Mouse (Mus musculus): ENCODE data around the gene Iffo1.
A peak's percentile ranks its signal among the peaks of the same experiment; 100 is the strongest.
"Not testable (repeated sequence)": the region's sequence is repeated elsewhere in the genome, so short reads cannot be mapped to it uniquely, and the experiment has no call there.

The Iffo1 gene

DNA sequence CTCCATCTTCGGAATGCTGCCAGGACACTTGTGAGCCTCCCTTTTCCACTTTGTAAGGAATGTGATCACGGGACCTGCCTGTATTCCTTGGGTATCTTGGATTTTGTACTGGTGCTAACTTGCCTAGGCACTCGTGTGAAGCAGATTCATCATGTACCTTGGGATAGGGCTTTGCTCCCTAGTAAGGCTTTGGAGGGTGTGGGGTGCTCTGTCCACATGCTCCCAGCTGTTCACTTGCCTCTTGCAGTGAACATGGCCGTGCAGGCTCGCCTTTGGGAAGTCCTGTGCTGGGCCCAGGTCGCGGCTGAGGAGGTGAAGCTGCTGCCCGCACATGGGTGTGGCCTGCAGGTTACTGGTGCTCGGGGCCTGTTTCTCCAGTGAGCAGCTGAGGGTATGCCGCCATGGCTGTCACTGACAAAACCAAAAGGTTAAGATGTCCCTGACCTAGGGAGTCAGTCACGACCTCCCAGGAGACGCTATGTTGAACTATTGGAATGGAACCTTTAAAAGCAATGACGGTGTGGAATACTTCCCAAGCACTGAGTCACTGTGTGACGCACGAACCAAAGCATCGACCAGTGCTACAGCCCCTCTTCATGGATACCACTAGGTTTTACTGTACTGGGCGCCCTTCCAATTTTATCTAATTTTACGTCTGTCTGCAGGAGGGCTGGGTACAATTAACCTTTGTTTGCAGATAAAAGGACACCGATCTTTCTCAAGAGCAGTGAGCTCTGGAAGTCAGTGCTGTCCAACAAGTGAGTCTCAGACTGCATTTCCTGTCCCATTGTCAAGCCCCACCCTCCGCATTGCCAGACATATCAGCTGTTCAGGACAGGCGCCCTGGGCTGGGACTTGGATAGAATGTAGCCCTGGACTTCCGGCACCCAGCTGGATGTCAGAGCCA is 16.1 kb downstream of the Iffo1 start:
- peak; percentile 90 for DNase-seq (ENCODE audit: inconsistent ontology term)

DNA sequence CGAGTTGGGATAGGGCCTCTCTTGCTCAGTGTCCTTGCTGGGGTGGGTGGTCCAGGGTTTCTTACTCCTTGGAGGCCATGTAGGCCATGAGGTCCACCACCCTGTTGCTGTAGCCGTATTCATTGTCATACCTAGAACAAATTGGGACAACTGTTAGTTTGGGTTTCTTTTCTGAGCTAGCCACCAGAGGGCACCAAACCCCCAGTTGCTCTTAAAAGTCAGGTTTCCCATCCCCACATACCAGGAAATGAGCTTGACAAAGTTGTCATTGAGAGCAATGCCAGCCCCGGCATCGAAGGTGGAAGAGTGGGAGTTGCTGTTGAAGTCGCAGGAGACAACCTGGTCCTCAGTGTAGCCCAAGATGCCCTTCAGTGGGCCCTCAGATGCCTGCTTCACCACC is 16.9 kb downstream of the Iffo1 start:
- DNase-seq (ENCODE audit: inconsistent ontology term): peak; percentile 75

DNA sequence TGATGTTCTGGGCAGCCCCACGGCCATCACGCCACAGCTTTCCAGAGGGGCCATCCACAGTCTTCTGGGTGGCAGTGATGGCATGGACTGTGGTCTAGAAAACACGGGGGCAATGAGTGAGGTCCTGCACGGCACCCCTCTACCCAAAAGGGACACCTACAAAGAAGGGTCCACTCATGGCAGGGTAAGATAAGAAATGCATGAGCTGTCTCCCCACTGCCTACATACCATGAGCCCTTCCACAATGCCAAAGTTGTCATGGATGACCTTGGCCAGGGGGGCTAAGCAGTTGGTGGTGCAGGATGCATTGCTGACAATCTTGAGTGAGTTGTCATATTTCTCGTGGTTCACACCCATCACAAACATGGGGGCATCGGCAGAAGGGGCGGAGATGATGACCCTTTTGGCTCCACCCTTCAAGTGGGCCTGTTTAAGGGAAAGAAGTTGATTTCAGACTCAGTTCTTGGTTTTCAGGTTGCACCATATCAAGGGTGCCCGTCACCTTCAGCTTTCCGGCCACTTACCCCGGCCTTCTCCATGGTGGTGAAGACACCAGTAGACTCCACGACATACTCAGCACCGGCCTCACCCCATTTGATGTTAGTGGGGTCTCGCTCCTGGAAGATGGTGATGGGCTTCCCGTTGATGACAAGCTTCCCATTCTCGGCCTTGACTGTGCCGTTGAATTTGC is 17.7 kb downstream of the Iffo1 start:
- not testable (repeated sequence) for DNase-seq (ENCODE audit: inconsistent ontology term)

DNA sequence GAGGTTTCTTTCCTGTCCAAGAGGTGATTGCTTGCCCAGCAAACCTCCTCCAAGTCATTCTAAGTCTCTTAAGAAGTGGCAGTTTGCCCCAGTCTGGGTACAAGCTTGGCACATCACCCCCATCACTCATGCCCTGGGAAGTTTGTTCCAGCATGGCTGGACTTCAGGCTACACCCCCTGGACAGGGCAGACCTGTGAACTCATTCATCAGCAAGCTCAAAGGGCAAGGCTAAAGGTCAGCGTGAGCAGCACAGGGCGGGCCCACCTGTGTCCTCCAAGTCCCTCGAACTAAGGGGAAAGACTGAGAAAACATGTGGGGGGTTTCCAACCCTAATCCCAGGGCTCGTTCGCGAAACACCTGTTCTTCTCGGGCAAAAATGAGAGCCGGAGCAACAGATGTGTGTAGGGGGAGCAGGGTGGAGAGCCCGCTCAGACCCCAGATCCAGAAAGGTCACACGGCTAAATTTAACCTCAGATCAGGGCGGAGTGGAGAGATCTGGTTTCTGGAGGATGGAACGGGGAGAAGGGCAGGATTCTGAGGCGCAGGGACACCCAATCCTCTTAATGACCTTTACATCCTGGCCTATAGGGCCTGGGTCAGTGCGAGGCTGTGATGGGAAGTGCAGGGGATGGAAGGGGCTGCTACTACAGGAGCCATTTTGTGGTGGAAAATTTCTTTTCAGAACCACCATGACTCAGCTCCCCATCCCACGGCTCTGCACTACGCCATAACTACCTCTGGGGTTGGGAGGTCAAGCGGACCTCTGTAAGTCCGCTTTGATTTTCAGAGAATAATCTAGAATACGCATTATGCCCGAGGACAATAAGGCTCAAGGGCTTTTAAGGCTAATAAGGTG is 19.0 kb downstream of the Iffo1 start:
- no peak for DNase-seq (ENCODE audit: inconsistent ontology term)

DNA sequence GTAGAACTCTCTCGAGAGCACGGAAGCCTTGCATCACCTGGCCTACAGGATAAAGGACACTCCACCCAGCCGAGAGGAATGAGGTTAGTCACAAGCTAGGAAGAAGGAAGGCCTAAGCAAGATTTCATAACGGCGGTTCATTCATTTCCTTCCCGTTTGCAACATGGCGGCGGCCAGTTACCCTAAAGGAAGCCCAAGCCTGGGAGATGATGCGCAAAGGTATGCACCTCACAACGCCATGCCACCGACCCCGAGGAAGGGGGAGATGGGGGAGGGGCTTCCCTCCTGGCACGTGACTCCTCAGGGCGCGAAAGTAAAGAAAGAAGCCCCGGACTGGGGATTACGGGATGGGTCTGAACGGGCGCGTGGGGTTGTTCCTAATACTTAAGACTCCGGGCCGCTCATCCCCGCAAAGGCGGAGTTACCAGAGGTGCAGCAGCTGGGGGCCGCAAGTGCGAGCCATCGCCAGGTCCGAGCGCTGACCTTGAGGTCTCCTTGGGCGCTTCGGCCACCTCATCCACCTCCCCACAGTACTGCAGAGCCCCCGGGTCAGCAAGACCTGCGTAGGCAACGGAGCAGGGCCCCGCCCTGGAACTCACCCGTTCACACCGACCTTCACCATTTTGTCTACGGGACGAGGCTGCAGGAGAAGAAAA is 19.8 kb downstream of the Iffo1 start:
- DNase-seq (ENCODE audit: inconsistent ontology term): peak; percentile 87

DNA sequence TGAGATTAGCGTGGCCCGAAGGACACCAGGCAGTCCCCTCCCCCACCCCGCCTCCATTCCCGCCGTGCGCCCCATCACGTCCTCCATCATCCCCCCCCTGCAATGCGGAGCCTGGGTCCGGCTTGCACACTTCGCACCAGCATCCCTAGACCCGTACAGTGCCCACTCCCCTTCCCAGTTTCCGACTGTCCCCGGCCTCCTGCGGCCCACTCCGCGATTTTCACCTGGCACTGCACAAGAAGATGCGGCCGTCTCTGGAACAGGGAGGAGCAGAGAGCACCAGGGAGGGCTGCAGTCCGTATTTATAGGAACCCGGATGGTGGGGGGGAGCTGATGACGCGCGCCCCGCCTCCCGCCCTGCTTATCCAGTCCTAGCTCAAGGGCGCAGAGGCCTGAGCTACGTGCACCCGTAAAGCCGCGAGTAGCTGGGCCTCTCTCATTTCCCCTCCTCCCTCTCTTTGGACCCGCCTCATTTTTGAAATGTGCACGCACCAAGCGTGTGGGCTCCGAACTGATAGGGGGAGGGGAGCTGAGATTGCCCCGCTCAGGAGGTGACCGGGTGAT is 20.4 kb downstream of the Iffo1 start:
- DNase-seq (ENCODE audit: inconsistent ontology term): peak; percentile 99

DNA sequence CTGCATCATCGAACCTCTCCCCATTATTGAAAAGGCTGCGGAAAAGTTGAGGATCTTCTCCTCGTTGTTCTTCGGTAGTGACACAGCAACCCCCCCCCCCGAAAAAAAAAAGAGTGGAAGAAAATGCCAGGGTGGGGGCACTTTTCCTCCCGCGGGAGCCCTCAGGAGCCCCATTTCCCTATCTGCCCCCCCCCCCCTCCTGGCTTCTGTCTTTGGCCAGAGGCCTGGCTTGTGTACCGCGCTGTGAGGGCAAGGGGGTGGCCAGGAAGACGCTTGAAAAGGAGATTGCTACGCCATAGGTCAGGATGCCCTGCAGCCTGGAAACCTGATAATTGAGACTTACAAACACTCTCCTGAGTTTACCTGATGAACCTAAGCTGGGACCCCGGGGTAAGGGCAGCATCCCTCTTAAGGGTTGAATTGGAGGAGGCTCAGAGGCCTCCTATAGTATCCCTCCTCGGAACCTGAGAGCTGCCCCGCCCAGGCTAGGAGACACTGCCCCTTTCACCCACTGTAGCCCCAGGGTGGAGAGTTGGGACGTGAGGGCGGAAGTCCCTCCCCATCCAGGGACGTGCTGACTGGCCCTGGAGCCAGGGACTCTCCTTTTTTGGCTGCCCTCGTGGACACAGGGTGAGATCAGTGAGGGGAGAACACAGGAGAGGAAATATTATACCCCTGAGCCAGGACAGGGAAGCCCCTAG is 21.2 kb downstream of the Iffo1 start, which contains the start of gene Gapdh:
Gene Gapdh, minus strand, starts transcription at position 417 of the 701 bp plus-strand sequence.
- peak; percentile 97 for DNase-seq (ENCODE audit: inconsistent ontology term)

DNA sequence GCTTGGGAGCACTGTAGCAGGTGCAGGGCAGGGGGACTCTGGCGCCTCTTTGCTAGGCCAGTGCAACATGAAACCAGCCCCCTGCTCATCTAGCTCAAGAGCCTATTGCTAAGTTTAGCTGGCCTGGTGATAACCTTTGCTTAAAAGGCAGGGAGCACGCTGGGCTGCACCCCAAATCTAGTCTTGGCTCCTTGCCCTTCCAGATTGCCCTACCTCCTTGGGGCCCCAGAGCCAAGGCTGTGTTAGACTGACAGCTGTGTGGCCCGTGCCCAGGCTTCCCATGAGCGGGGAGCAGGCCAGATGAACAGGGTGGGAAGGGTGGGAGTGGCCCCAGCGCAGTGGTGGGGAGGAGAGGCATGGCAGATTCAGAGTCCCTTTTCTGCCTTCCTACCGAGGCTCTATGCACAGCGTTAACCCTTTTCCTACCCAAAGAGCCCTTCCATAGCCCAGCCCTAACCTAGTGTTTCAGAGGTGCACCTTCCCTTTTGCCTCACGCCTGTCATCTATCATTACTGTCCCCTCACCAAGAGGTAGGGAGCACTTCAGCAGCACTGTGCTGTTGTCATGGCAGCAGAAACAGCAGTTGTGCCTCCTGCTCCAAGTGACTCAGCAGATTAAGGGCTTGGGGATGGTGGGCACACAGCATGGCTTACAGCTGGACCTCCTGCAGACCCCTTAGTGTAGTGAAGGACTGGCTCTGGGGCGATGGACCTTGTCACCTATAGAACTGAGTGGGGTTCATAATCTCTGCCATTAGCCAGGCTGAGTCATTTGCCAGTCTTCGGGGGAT is 22.0 kb downstream of the Iffo1 start:
- peak; percentile 59 for DNase-seq (ENCODE audit: inconsistent ontology term)

DNA sequence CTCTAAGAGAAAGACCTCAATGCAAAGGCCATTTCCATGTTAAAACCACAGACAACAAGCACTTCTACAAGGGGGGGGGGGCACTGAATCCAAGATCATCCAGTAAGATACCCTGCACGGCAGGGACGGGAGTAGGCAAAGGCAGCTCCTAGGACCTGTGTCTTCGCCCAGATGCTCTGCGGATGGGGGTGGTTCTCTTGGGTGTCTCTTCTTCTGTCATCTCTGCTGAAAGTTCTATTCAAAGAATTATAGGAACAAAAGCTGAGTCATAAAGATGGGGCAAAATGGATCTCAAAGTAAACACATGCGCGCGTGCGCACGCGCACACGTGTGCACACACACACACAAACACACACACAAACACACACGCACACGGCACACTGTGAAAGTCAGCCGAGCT is 23.0 kb downstream of the Iffo1 start:
- DNase-seq (ENCODE audit: inconsistent ontology term): no peak

DNA sequence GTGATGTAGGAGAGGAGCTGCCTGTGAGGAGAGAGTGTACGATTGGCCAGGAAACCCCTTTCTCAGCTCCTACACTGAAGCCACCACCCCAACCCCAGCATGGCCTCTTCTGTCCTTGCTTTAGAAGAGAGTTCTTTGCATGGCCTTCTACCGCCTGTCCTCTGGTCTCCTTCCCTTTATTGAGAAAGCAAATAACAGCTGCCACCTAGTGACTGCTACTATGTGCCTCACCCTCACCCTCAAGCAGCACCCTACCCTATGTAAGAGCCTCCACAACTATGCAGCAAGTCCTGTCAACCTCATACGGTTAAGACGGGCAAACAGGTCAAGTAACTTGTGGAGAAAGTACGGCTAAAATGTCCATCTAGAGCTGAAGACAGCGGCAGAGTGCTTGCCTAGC is 25.2 kb downstream of the Iffo1 start:
- no peak for DNase-seq (ENCODE audit: inconsistent ontology term)

DNA sequence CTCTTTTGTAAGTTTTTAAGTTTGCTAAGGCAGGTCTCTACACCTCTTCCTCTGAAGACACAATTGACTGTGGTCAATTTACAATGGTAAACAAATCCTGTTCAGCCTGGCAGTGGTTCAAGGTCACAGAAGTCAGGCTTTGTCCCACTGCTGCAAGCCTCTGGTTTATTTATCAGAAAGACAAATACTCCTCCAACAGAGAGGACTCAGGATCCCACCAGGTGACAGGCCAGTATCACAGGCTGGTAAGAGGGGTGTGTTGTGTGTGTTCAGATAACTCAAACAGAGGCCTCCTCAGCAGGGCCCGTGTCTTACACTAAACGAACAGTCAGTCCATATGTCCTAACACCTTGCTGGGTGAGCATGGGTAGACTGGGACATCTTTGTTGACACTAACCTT is 27.4 kb downstream of the Iffo1 start:
- DNase-seq (ENCODE audit: inconsistent ontology term): no peak

DNA sequence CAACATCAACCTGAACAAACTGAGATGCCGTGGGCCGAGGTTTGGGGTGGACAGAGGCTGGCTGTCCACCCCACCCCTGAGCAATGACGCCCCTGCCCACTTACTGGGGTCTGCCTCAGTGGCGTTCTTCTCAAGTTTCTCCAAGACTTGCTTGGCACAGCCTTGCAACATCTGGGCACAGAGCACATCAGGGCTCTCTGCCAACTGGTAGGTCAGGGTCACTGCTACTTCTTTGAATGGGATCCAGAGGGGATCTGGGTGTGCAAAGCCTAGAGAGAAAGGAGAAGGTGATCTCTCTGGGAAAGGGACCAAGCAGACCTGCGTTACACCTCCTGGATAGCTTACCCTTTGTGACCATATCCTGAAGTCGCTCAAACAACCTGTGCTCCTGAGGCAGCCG is 28.2 kb downstream of the Iffo1 start:
- no peak for DNase-seq (ENCODE audit: inconsistent ontology term)

DNA sequence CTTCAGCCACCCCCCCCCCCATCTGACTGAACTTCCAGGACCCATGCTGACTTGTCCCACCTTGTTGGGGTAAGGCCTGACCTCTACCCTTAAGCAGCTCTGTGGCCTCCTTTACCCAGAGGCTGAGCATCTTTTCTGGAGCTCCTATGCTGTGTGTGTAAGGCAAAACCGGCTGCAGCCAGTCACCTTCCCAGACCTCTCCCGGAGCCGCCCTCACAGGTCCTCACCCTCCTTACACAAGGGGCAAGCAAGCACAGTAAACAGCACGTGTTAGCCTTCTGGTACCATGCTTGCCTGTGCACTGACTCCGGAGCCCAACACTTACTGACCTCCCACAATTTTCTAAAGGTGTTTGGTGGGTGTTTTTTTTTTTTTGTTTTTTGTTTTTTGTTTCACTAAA is 30.4 kb downstream of the Iffo1 start:
- DNase-seq (ENCODE audit: inconsistent ontology term): no peak

DNA sequence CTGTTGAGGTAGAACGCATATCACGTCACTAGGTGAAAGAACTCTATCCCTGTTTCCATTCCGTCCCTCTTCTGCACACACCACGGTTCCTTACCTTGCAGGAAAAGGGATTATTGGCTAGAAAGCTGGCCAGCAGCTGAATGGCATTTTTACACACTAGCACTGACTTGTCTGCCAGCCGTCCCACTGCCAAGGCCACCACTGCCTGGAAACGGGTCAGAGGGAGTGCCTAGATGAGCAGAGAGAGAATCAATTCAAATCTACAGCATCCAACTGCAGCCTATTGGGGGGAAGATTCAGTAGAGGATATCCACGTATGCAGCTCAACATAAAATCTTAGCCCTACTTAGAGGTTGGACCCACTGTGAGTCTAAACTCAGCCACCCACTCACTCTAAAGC is 34.6 kb downstream of the Iffo1 start:
- no peak for DNase-seq (ENCODE audit: inconsistent ontology term)

DNA sequence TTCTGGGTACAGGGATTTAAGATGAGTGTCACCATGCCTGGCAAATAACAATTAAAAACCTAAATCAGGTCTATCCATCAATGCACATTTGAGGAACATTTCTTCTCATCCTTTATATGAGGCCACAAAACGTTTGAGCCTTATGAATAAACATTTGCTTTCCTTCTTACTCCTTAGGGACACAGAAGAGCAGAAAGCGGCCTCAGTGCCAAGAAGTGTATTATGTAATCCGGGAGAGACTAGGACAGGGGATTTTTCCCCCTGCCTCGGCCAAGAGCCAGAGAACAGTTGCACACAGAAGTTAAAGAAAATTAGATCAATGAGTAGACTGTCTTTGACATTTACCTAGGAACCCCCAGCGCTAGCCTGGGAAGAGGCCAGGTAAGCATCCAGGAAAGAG is 37.1 kb downstream of the Iffo1 start:
- no peak for DNase-seq (ENCODE audit: inconsistent ontology term)

DNA sequence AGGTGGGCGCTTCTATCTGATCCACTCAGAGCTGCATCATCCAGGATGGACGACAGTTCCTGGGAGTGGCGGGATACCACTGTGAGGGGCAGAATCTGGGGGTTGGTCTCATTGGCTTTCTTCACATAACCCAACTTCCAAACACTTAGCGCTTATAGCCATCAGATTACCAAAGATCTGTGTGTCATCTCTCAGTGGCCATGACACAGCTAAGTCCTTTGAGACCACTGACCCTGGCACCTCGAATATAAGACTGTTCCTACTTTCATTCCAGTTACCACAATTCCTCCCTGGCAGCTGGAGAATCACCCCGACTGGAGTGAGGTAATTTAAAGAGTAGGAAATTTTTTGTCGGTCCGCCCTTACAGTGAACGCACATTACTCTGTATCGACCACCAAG is 41.2 kb downstream of the Iffo1 start:
- DNase-seq (ENCODE audit: inconsistent ontology term): no peak

DNA sequence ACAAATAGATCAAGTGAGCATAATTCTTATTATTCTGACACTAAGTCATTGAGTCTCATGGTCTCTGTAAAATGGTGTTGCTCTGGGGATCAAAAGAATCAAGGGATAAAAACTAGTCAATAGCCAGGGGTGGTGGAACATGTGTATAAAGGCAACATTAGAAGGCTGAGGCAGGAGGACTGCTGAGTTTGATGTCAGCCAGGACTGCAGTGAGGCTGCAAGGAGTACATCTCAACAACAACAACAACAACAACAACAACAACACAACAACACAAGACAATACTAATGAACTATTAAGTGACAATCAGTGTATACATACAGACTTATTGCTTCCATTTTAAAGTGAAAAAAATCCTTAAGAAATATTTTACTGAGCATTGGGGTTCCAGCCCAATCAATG is 45.8 kb downstream of the Iffo1 start:
- no peak for DNase-seq (ENCODE audit: inconsistent ontology term)

DNA sequence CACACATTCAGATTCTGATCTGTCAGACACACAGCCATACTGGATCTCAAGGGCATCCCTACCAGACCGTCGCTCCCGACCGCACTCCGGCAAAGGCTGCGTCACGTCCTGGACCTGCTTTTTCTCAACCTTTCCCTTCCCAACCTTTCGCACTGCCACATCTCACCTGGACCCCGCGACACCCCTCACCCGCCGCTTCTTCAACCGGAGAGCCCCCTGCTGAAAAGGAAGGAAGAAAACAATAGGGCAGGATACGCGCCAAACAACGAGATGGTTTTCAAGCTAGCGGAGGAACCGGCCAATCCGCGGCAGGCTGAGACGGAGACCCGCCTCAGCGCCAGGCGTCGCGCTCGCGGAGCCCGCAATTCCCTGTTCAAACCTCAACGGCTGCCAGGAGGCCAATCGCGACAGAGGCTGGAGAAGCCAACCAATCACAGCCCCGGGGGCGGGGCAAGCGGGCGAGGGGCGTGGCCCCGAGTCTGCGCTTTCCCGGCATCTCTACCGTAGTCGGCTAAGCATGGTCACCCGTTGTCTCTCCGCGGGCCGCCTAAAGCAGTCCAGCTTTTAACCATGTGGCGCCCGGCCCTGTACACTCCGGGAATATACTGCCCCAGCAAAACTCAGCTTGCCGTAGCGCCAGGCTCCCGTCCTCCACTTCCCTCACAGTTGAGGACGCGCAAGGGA is 46.4 kb downstream of the Iffo1 start, which contains the start of the genes Ncapd2 and Mrpl51:
Gene Ncapd2, minus strand, starts transcription at position 370 of the 684 bp plus-strand sequence.
Gene Mrpl51, plus strand, starts transcription at position 470 of the 684 bp plus-strand sequence.
- DNase-seq (ENCODE audit: inconsistent ontology term): peak; percentile 99

All from Muller cell, postnatal 12 days (primary cell).